Mouse (Mus musculus) lung, postnatal 0 days (tissue): ENCODE measurements at regions not wholly inside any gene's neighbourhood (a gene's known extent, or its start where the extent isn't known, plus 50 kb on each side); places are given as distances from the start of the nearest gene placed in this dataset.

Experiments used
- CTCF ChIP-seq: IDR thresholded peaks from 2 replicates; pipeline ENCODE4 v1.5.1; 2016; ENCODE audit warnings: antibody characterized with exemption, mild to moderate bottlenecking
- EP300 ChIP-seq: IDR thresholded peaks from 2 replicates; pipeline ENCODE4 v1.6.1; 2016; ENCODE audit warnings: antibody characterized with exemption, mild to moderate bottlenecking, control low read depth

DNA sequence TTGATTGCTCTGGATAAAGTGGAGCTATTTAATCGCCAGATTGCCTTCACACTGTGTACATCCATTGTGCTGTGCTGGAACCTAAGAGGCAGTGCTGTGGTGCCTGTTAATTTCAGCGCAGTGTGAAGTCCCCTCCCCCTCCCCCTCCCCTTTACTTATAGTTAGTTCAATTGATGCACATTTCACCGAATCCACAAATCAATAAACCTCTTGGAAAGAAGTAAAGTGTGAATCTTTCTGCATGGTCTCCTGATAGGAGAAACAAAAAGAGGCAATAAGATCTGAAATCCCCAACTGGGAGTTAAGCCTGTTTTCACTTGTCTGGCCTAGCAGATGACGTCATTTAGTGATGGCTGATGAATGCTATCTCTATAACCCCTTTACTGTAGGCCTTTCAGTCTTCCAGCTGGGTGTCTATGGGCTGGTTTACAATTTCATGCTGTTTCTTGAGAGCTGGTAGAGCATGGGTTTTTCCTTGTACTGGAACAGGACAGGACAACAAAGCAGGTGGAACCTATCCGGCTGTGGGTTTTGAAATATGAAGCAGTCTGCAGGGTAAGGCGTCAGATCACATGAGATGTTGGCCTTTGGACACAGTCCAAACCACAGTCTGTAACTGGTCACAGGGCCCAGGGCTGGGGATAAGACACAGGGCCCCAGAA lies 398.0 kb upstream of the Sel1l start:
- no peak for TF ChIP-seq CTCF
- no peak for TF ChIP-seq EP300
